Mouse (Mus musculus): ENCODE results near the gene Ankfy1.

- TF ChIP-seq NANOG (IDR thresholded peaks at IDR 0.05; ENCODE audit: borderline replicate concordance, low read length) (no peak), CTCF (conservative IDR thresholded peaks at IDR 0.05; ENCODE audit: low read length) (no peak)
Observed at GRCm38 (mm10) chr11:72692353-72692752, 2.5 kb downstream of the Ankfy1 start.
